Mouse (Mus musculus) right cerebral cortex, postnatal 10 days (tissue): ENCODE data around the gene Vps35l.

Experiments
- DNase-seq, 2 experiments: peaks; one replicate each; pipeline ENCODE4 v3.0.0; 2021; ENCODE audit warnings: low spot score in 2 of 2

Vps35l gene

GRCm38 (mm10) chr7:118879466-118880029, 139.5 kb downstream of the Vps35l start:
- DNase-seq = no peak

- no peak for DNase-seq
These were observed 143.9 kb downstream of the Vps35l start for GRCm38 (mm10) chr7:118883957-118884356.

- DNase-seq = no peak
These were observed 144.9 kb downstream of the Vps35l start for GRCm38 (mm10) chr7:118884969-118885368.

GRCm38 (mm10) chr7:118887303-118888055, 147.5 kb downstream of the Vps35l start:
- DNase-seq = no peak

GRCm38 (mm10) chr7:118889046-118889680, 149.1 kb downstream of the Vps35l start:
- peak; percentile 38 to 47 for DNase-seq
